Mouse (Mus musculus) left cerebral cortex, postnatal 25 days (tissue): ENCODE results near the gene Amd2. TPM values are rescaled to one million over a fixed set of nuclear protein-coding genes. Genes with fewer than 3 reads are reported as not detected.

Experiments
- DNase-seq, 2 experiments: peaks; one replicate each; pipeline ENCODE4 v3.0.0; 2022; ENCODE audit warnings: low spot score in 2 of 2, mixed read lengths in 1 of 2
- intact Hi-C: fragments of 180-260 bp; cut with DNase I; formaldehyde crosslinking; loops from one replicate; pipeline ENCODE4 v1.15.1; 2025
- total RNA-seq, 2 experiments: library from RNA; stranded (reverse); gene quantifications; 2 replicates each; pipeline ENCODE4 v1.2.3; 2021

The Amd2 gene
- total RNA-seq, result 10 to 100 TPM; 26.4 to 30.3 TPM

GRCm38 (mm10) chr10:35711792-35712191, at the start of gene Amd2:
TSS of gene Amd2 (minus strand) at chr10:35711892.
- DNase-seq, result no peak
- intact Hi-C loops, result no loop called here

- intact Hi-C loops, result no loop called here
- no peak for DNase-seq
Measured at GRCm38 (mm10) chr10:35761280-35761679, 49.6 kb upstream of the Amd2 start.

- intact Hi-C loops, result no loop called here
- no peak for DNase-seq
Measured at GRCm38 (mm10) chr10:35737639-35738038, 25.9 kb upstream of the Amd2 start.

GRCm38 (mm10) chr10:35714266-35714665, 2.6 kb upstream of the Amd2 start:
- intact Hi-C loops, result no loop called here
- DNase-seq, result no peak
